Mouse (Mus musculus) layer of hippocampus, postnatal 10 days (tissue): ENCODE data around the gene Fau. TPM values are rescaled to one million over a fixed set of nuclear protein-coding genes. Genes with fewer than 3 reads are reported as not detected.

ENCODE experiments used
- microRNA-seq, 2 experiments: library from miRNA; unstranded; fragments of <30 nt; microRNA quantifications; one replicate each; pipeline ENCODE4 v1.2.0; 2021
- total RNA-seq, 2 experiments: library from RNA; stranded (reverse); gene quantifications; 2 replicates each; pipeline ENCODE4 v1.2.3; 2021

The Fau gene
- total RNA-seq, 2 experiments from 2014 or later, result 656 to 785 TPM

Small RNA genes lying within 50 kb of the gene (microRNA-seq; reads per million reads assigned to microRNA genes)
- 3.1 to 3.3 reads per million in 2 experiments for gene Mir6988

Other genes starting within 250 kb of the Fau start
- 10 to 100 TPM; 10.7 to 14.8 TPM for gene Frmd8, start 182.6 kb upstream of the Fau start, total RNA-seq
- gene Slc25a45, start 180.0 kb upstream of the Fau start, total RNA-seq, result 1 to 10 TPM; 2.1 to 3.6 TPM
- 1 to 10 TPM; 4.4 to 5.5 TPM for gene Tigd3, start 163.7 kb upstream of the Fau start, total RNA-seq
- gene Dpf2, start 144.8 kb upstream of the Fau start, total RNA-seq, result 10 to 100 TPM; 76.0 to 79.9 TPM
- gene Cdc42ep2, start 133.0 kb upstream of the Fau start, total RNA-seq, result 1 to 10 TPM; 5.2 to 5.7 TPM
- gene Pola2, start 93.6 kb upstream of the Fau start, total RNA-seq, result 10 to 100 TPM in 1 of 2 experiments, 1 to 10 TPM in 1; 10.0 to 10.1 TPM
- gene Slc22a20, start 71.7 kb upstream of the Fau start, total RNA-seq, result not detected
- 10 to 100 TPM; 17.7 to 19.1 TPM for gene Capn1, start 41.9 kb upstream of the Fau start, total RNA-seq
- gene Syvn1, start 11.3 kb upstream of the Fau start, total RNA-seq, result 10 to 100 TPM; 40.6 to 41.2 TPM
- gene Mrpl49, start 59 bp upstream of the Fau start, total RNA-seq, result 10 to 100 TPM; 40.3 to 42.4 TPM
- 10 to 100 TPM; 37.3 to 41.2 TPM for gene Znhit2, start 3.3 kb downstream of the Fau start, total RNA-seq
- gene Tm7sf2, start 10.5 kb downstream of the Fau start, total RNA-seq, result 10 to 100 TPM; 60.0 to 70.8 TPM
- gene Vps51, start 19.4 kb downstream of the Fau start, total RNA-seq, result 10 to 100 TPM; 82.0 to 92.0 TPM
- gene Tmem262, start 22.2 kb downstream of the Fau start, total RNA-seq, result not detected
- under 1 TPM; 0.56 to 0.85 TPM for gene Gm28374, start 24.4 kb downstream of the Fau start, total RNA-seq
- gene Zfpl1, start 27.1 kb downstream of the Fau start, total RNA-seq, result 10 to 100 TPM; 36.8 to 37.6 TPM
- 1 to 10 TPM; 1.1 to 1.3 TPM for gene Cdca5, start 27.1 kb downstream of the Fau start, total RNA-seq
- under 1 TPM in 1 of 2 experiments, not detected in 1; 0.80 TPM for gene AC131692.1, start 36.6 kb downstream of the Fau start, total RNA-seq
- under 1 TPM; 0.32 to 0.38 TPM for gene Naaladl1, start 47.9 kb downstream of the Fau start, total RNA-seq
- gene Sac3d1, start 60.8 kb downstream of the Fau start, total RNA-seq, result 10 to 100 TPM; 18.8 to 21.6 TPM
- gene Snx15, start 70.5 kb downstream of the Fau start, total RNA-seq, result 10 to 100 TPM; 35.0 to 35.4 TPM
- under 1 TPM in 1 of 2 experiments, not detected in 1; 0.59 TPM for gene Batf2, start 83.1 kb downstream of the Fau start, total RNA-seq
- gene Arl2, start 83.7 kb downstream of the Fau start, total RNA-seq, result 10 to 100 TPM; 53.0 to 60.2 TPM
- not detected for gene Majin, start 126.5 kb downstream of the Fau start, total RNA-seq
- not detected for gene Gpha2, start 168.5 kb downstream of the Fau start, total RNA-seq
- gene Ppp2r5b, start 178.0 kb downstream of the Fau start, total RNA-seq, result 100 to 1,000 TPM; 187 to 188 TPM
- 10 to 100 TPM; 31.3 to 31.6 TPM for gene Atg2a, start 183.8 kb downstream of the Fau start, total RNA-seq
- gene Ehd1, start 218.9 kb downstream of the Fau start, total RNA-seq, result 10 to 100 TPM; 75.1 to 82.7 TPM
- 1 to 10 TPM; 5.0 TPM for gene Cdc42bpg, start 248.6 kb downstream of the Fau start, total RNA-seq